Mouse (Mus musculus): Measurements from ENCODE around the gene Hnf4a. TPM values are rescaled to one million over a fixed set of nuclear protein-coding genes. Genes with fewer than 3 reads are reported as not detected.

Gene Hnf4a
- total and polyA plus RNA-seq, 3 experiments, result not detected

DNA sequence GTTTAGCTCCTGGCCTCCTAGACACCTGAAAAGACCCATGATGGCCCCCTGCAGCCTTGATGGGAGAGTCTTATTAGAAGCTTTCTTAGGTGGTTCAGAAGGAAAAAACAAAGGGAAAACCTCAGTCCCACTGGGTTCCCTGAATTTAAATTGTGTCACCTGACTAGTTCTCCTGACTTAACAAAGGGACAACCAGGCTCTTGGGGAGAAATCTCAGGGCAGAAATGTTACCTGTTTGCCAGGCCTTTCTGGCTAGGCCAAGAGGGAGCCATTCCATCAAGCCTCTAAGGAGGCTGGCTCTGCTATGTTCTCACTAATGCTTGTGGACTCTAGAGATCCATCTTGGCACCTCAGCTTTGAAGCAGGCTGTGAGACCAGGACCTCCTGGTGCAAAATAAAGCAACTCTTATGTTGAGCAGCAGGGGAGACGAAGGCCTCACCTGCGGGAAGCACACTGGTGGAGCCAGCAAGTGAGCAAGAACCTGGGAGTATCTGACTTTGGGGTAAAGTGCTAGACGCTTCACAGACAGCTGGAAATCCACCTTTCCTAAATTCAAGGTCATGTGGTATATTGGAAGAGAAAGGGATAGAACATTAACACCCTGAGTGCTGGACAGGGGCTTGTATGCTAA, 110.7 kb downstream of the Hnf4a start:
- peaks cover 76 to 96% of the 10 kb centered on the region in 2 experiments for H3K36me3 ChIP-seq (replicated peaks in 1 of 2; ENCODE audit: control insufficient read depth in 1 of 2, insufficient read depth in 1 of 2, low read length in 1 of 2)
- no peaks in the 10 kb centered on the region for H3K27me3 ChIP-seq (replicated peaks)
- peak overlapping the region; percentile 22; the same call in 1 of the 2 replicates for H3K27ac ChIP-seq (ENCODE audit: insufficient read depth, low read depth)
- no peak for DNase-seq (ENCODE audit: extremely low read depth)
- H3K9ac ChIP-seq (ENCODE audit: insufficient read depth, low read depth), result no peak overlapping the region
- H3K9me3 ChIP-seq (replicated peaks; ENCODE audit: low read length), result peaks cover 4% of the 10 kb centered on the region
- H3K4me1 ChIP-seq (ENCODE audit: control insufficient read depth in 1 of 2, insufficient read depth in 2 of 2), result no peaks in the 10 kb centered on the region
- no peak overlapping the region for H3K4me3 ChIP-seq (replicated peaks in 1 of 3; ENCODE audit: low read depth in 2 of 3, low read length in 2 of 3, poor library complexity in 1 of 3)
- peaks cover 4% of the 10 kb centered on the region; the same call in 1 of the 2 replicates for H3K79me2 ChIP-seq (replicated peaks; ENCODE audit: control insufficient read depth, extremely low read depth, insufficient read depth, poor library complexity, severe bottlenecking)
- TF ChIP-seq MEF2A (IDR thresholded peaks at IDR 0.05; ENCODE audit: borderline replicate concordance, low read depth, low read length) (no peak), CHD2 (IDR thresholded peaks at IDR 0.05; ENCODE audit: low read length) (peak; percentile 35), EP300 (IDR thresholded peaks at IDR 0.05; ENCODE audit: low read length) (no peak), MYC (IDR thresholded peaks at IDR 0.05; ENCODE audit: low read depth, low read length) (no peak), NRF1 (IDR thresholded peaks at IDR 0.05; ENCODE audit: low read depth, low read length) (no peak), ELF1 (IDR thresholded peaks at IDR 0.05; ENCODE audit: low read depth, low read length) (no peak), HCFC1 (IDR thresholded peaks at IDR 0.05; ENCODE audit: low read depth, low read length) (no peak; the same call in 1 of the 2 replicates), TCF12 (IDR thresholded peaks at IDR 0.05; ENCODE audit: low read depth, low read length) (no peak), CTCF (conservative IDR thresholded peaks at IDR 0.05 in 1 of 2, IDR thresholded peaks at IDR 0.05 in 1 of 2; ENCODE audit: low read depth in 2 of 2, low read length in 2 of 2) (no peak), POLR2AphosphoS2 (IDR thresholded peaks at IDR 0.05; ENCODE audit: low read depth, low read length) (peak; percentile 31), MXI1 (IDR thresholded peaks at IDR 0.05; ENCODE audit: low read depth, low read length) (no peak), MAZ (IDR thresholded peaks at IDR 0.05; ENCODE audit: low read depth, low read length) (no peak), SMC3 (IDR thresholded peaks at IDR 0.05; ENCODE audit: low read depth, low read length) (peak; percentile 4; the same call in 1 of the 2 replicates), SIN3A (IDR thresholded peaks at IDR 0.05; ENCODE audit: low read length) (peak; percentile 33; the same call in 1 of the 2 replicates), PAX5 (IDR thresholded peaks at IDR 0.05; ENCODE audit: low read length) (no peak), USF1 (IDR thresholded peaks at IDR 0.05; ENCODE audit: low read depth, low read length) (no peak), NELFE (IDR thresholded peaks at IDR 0.05; ENCODE audit: low read depth, low read length) (0 out of 2 replicates have a peak, but pooled peaks have one; percentile 43), JUN (IDR thresholded peaks at IDR 0.05; ENCODE audit: insufficient read depth, low read depth, low read length) (no peak), ZKSCAN1 (IDR thresholded peaks at IDR 0.05; ENCODE audit: borderline replicate concordance, low read depth, low read length) (no peak), POLR2A (IDR thresholded peaks at IDR 0.05; ENCODE audit: low read depth, low read length) (peak; percentile 57), RAD21 (IDR thresholded peaks at IDR 0.05; ENCODE audit: low read depth, low read length) (no peak), IRF4 (IDR thresholded peaks at IDR 0.05; ENCODE audit: low read depth, low read length) (no peak), KAT2A (IDR thresholded peaks at IDR 0.05; ENCODE audit: insufficient replicate concordance, low read length) (0 out of 2 replicates have a peak, but pooled peaks have one; percentile 8), JUND (conservative IDR thresholded peaks at IDR 0.05; ENCODE audit: low read depth, low read length) (no peak), MAX (IDR thresholded peaks at IDR 0.05; ENCODE audit: low read length) (no peak), USF2 (conservative IDR thresholded peaks at IDR 0.05; ENCODE audit: low read depth, low read length) (no peak), MAFK (IDR thresholded peaks at IDR 0.05; ENCODE audit: insufficient replicate concordance, low read length) (no peak), BHLHE40 (IDR thresholded peaks at IDR 0.05; ENCODE audit: low read depth, low read length) (peak; percentile 21; the same call in 1 of the 2 replicates), CHD1 (IDR thresholded peaks at IDR 0.05; ENCODE audit: low read depth, low read length) (no peak), RCOR1 (conservative IDR thresholded peaks at IDR 0.05; ENCODE audit: low read depth, low read length) (0 out of 2 replicates have a peak, but pooled peaks have one; percentile 17), GABPA (IDR thresholded peaks at IDR 0.05; ENCODE audit: insufficient replicate concordance, low read depth, low read length) (no peak), ZC3H11A (IDR thresholded peaks at IDR 0.05; ENCODE audit: low read depth, low read length) (no peak), ZMIZ1 (IDR thresholded peaks at IDR 0.05; ENCODE audit: low read depth, low read length) (no peak; the same call in none of the 2 replicates), ZNF384 (IDR thresholded peaks at IDR 0.05; ENCODE audit: low read depth, low read length) (no peak), E2F4 (IDR thresholded peaks at IDR 0.05; ENCODE audit: insufficient replicate concordance, low read depth, low read length) (no peak), UBTF (IDR thresholded peaks at IDR 0.05; ENCODE audit: low read depth, low read length) (no peak), ETS1 (conservative IDR thresholded peaks at IDR 0.05; ENCODE audit: low read depth, low read length) (no peak), TBP (conservative IDR thresholded peaks at IDR 0.05; ENCODE audit: low read depth, low read length) (no peak)
- in situ Hi-C loops (cut with MboI; ENCODE audit: low pct_ligation_motif_present, low pct_unique_long_range_greater_than_20kb, low sequenced_read_pairs), result no loop called here
- dilution Hi-C loops (cut with MboI; ENCODE audit: extremely low pct_ligation_motif_present, extremely low pct_unique_long_range_greater_than_20kb, low sequenced_read_pairs), result no loop called here
- no peak overlapping the region for H3K4me2 ChIP-seq (ENCODE audit: insufficient read depth, low read depth, poor library complexity, severe bottlenecking)
